Mouse (Mus musculus): ENCODE measurements around the gene Slc52a3.

Slc52a3 gene

GRCm38 (mm10) chr2:151997190-151997575 lies 872 bp downstream of the Slc52a3 start:
- in situ Hi-C loops (cut with MboI, MseI), result loop anchor here in 1 of 2 experiments (10.0 kb wide), 1 partner anchor 252 kb away; the partner anchor contains the start of gene Psmf1

GRCm38 (mm10) chr2:151997776-151998504 lies 1.6 kb downstream of the Slc52a3 start:
- in situ Hi-C loops (cut with MboI, MseI), result loop anchor here in 1 of 2 experiments (10.0 kb wide), 1 partner anchor 253 kb away; the partner anchor contains the start of gene Psmf1

- in situ Hi-C loops (cut with MboI, MseI), result loop anchor here in 1 of 2 experiments (10.0 kb wide), 1 partner anchor 254 kb away; the partner anchor contains the start of gene Psmf1
Measured at GRCm38 (mm10) chr2:151998505-151998899, 2.2 kb downstream of the Slc52a3 start.

DNA sequence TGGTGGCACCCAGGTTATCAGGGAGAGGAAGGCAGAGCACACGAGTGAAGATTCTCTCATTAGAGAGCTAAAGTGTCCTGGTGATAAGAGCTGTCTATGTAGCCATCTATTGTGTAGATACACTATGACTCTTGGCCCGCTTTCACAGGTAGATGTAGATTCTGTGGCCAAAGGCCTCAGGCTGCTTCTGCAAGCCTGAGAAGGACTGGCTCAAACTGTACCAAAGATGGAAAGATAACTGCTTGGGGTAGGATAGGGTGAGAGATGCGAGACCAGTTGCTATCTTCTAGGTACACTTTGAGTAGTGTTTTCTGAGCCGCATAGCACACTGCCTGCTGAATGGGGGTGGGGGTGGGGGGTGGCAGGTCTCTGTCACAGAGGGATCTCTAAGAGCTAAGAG lies 2.6 kb downstream of the Slc52a3 start:
- in situ Hi-C loops (cut with MboI, MseI), result loop anchor here in 1 of 2 experiments (10.0 kb wide), 1 partner anchor 254 kb away; the partner anchor contains the start of gene Psmf1

DNA sequence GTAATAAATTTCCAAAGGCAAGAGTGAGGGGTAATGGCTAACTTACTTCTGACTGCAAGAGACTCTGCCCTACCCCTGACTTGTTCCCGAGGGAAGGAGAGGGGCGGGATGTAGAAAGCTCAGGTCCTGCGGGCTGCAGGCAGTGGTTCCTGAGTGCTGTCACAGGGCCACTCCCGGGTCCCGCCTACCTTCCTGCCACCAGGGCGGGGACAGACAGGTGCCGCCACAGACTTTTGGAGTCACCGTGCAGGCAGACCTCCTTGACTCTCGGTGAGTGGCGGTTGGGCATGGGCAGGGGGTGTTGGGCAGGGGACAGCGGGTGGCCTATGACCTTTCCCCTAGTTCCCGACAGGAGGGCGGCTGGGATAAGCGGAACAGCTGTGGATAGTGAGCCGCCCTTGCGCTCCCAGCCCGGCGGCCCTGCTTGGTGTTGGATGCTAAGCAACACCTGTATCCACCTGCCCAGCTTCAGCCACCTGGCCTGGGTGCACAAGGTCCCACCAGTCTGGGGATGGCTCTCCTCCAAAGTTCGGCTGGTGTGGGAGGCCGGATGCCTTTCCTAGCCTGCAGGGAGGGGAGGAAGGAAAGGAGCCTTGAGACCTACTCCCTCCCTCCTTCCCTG lies 3.5 kb downstream of the Slc52a3 start:
- in situ Hi-C loops (cut with MboI, MseI), result loop anchor here (5.0 to 10.0 kb wide), 2 partner anchors 255 to 1177 kb away; partner anchors contain the start of gene Psmf1 (in 1 of the 2)

GRCm38 (mm10) chr2:152000291-152000679 lies 4.0 kb downstream of the Slc52a3 start:
- in situ Hi-C loops (cut with MboI, MseI), result loop anchor here in 1 of 2 experiments (5.0 kb wide), 1 partner anchor 1178 kb away; no protein-coding TSS in a partner anchor

GRCm38 (mm10) chr2:152000735-152001134 lies 4.4 kb downstream of the Slc52a3 start:
- in situ Hi-C loops (cut with MboI, MseI), result loop anchor here in 1 of 2 experiments (5.0 kb wide), 1 partner anchor 1178 kb away; no protein-coding TSS in a partner anchor

GRCm38 (mm10) chr2:152002529-152002928 lies 6.2 kb downstream of the Slc52a3 start:
- in situ Hi-C loops (cut with MboI, MseI), result loop anchor here in 1 of 2 experiments (5.0 kb wide), 1 partner anchor 1180 kb away; no protein-coding TSS in a partner anchor

GRCm38 (mm10) chr2:152007783-152008182 lies 11.5 kb downstream of the Slc52a3 start:
- in situ Hi-C loops (cut with MboI, MseI), result loop anchor here (5.0 kb wide), 2 partner anchors 60 to 80 kb away; no protein-coding TSS in a partner anchor

DNA sequence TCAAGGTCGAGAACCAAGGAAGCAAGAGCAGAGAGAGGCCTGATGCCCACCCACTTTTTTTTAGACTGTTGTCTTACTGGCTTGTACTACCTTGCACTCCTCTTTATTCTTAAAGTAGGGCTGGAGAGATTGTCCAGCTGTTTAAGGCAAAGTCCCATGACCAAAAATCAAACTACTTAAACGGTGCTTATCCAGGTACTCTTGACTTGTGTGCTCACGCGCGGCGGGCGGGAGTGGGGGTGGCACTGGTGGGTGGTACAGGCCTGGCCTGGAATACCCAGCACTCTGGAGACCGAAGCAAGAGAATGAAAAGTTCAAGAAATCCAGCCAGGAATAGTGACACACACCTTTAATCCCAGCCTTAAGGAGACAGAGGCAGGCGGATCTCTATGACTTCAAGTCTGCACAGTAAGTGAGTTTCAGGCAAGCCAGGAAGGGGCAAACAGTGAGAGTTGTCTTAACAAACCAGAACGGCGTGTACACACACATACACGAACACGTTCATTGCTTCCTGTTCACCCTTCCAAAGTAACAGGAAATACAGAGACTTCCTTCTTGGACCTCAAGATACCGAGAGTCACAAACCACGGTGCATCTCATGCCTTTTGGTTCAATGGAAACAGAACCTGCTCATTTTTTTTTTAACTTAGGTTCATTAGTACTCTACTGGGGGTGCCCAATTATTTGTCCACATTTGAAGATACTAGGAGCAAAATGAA lies 12.9 kb downstream of the Slc52a3 start:
- in situ Hi-C loops (cut with MboI, MseI), result loop anchor here (5.0 kb wide), 2 partner anchors 62 to 82 kb away; no protein-coding TSS in a partner anchor

DNA sequence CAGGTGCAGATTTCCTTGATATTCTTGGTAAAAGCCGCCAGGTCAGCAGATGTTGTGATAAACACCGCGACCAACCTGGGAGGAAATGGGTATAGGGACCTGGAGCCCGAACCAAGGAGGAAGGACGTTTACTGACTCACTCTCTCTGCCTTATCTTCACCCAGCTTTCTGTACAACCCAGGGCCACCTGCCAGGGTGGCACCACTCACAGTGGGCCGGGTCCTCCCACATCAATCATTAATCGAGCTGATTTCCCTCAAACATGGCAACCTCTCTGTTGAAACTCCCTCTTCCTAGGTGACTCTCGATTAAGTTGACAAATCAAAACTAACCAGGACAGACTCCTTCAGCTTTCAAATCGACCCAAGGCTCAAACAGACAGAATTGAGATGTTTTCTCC lies 13.9 kb downstream of the Slc52a3 start:
- in situ Hi-C loops (cut with MboI, MseI), result no loop called here

DNA sequence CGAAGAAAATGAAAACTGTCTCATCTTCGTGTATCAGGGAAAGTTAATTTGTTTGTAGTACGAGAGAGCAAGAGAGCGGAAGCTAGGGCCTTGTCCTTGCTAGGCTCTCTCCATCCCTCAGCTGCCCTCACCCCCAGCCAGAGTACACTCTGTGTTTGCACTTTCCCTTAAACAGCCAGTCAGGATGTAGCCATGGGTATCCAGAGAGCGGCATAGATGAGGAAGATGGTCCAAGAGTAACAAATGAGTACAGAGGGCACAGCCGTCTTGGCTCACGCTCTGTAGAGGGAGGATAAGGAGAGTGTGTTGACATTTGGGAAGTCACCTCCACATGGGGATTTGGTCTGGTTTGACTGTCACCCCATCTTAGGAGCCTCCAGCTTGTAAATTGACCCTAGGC lies 14.3 kb downstream of the Slc52a3 start:
- in situ Hi-C loops (cut with MboI, MseI), result no loop called here

DNA sequence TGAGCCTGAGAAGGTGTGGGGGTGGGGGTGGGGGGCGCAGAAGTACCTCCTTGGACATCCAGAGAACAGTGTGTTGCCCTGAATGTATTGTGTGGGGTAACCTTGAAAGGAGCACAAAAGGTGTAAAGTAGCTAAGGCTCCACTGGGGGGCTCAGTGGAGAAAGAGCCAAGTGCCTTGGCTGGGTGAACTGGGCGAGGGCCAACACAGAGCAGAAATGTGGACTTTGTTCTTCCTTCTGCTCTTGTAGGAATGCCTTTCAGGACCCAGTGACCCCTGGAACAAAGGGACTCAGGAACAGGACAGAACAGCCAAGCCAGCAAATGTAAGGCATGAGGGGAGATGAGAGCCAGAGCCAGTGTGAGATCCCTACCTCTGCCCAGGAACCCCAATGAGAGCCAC lies 15.4 kb downstream of the Slc52a3 start:
- in situ Hi-C loops (cut with MboI, MseI), result no loop called here

DNA sequence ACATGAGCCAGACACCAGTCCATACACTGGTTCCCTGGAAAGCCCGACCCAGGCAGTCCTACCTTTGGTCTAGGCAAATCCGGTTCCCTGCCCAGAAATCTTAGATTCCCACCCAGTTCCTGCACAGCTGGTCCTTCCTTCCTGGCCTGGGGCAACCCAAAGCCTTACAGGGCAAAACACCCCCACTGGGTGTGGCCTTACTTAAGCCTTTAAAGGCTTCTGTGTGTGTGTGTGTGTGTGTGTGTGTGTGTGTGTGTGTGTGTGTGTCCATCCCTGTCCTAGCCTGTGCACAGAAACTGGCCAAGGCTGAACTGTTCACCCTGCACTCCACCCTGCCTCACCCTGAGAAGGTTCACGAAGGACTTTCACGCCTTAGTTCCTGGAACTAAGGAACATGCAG lies 15.9 kb downstream of the Slc52a3 start:
- in situ Hi-C loops (cut with MboI, MseI), result no loop called here

DNA sequence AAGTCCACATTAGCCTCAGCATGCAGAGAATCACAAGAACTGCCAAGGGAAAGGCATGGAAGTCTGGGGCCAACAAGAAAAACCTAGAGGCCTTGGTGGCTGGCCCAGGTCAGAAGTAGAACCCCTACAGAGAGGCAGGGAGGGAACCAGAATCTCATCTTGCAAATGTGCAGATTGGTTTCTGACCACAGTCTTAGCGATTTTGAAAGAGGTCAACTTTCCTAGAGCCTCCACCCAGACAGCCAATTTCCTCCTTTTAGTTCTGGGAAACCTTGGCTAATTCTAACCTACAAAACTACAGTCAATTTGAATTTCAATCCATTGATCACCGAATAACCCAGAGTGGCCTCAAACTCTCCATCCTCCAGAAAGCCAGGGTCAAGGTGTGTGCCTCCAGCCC lies 16.4 kb downstream of the Slc52a3 start:
- in situ Hi-C loops (cut with MboI, MseI), result no loop called here

DNA sequence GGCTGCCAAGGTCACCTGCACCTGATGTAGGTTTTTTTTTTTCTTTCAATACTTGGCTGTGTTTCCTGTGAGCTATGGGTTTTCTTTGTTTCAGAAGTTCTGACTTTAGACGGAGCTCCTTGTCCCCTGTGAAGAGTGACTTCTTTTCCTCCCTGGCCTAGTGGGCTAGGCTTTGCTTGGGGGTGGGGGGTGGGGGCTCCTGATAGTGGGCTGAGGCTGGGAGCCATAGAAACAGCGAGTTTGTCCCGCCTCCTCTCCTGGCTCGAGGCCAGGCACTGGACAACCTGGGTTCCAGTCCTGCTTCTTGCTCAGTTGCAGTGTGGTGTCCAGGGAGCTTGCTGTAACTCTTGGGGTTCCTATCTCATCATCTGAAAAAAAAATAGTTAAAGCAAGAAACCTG lies 19.7 kb downstream of the Slc52a3 start:
- in situ Hi-C loops (cut with MboI, MseI), result no loop called here

- in situ Hi-C loops (cut with MboI, MseI), result no loop called here
Measured at GRCm38 (mm10) chr2:152016666-152017065, 20.4 kb downstream of the Slc52a3 start.

DNA sequence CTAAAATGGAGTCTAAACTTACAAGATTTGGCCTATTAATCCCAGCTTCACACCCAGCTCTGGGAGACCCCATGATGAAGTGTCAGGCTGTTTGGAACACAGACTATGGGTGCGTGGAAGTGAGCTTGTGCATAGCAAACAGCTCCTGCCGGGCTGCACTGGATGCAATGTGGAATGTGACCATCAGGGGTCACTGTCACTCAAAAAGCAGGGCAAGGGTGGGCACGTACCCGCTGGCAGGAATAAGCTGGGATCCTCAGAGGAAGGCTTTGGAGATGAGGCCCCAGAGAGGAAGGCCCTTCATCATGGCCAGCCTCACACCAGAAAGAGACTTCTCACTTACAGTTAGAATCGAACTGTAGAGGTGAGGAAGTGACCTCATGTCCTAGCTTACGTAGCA lies 23.9 kb downstream of the Slc52a3 start:
- in situ Hi-C loops (cut with MboI, MseI), result loop anchor here in 1 of 2 experiments (5.0 to 10.0 kb wide), 2 partner anchors 177 to 355 kb away; partner anchors contain the start of gene Nrsn2

- in situ Hi-C loops (cut with MboI, MseI), result loop anchor here in 1 of 2 experiments (5.0 to 10.0 kb wide), 2 partner anchors 175 to 353 kb away; partner anchors contain the start of gene Nrsn2
Measured at GRCm38 (mm10) chr2:152022022-152022421, 25.7 kb downstream of the Slc52a3 start.

GRCm38 (mm10) chr2:152024883-152025422 lies 28.6 kb downstream of the Slc52a3 start:
- in situ Hi-C loops (cut with MboI, MseI), result loop anchor here (5.0 to 10.0 kb wide), 2 partner anchors 172 to 350 kb away; partner anchors contain the start of gene Nrsn2 (in 1 of the 2)
